Mouse (Mus musculus): ENCODE results near the gene Ccl7. TPM values are rescaled to one million over a fixed set of nuclear protein-coding genes. Genes with fewer than 3 reads are reported as not detected.

Gene Ccl7
- not detected for total RNA-seq (2021)
- long read RNA-seq, experiment 1, partial matches to known transcripts: 0 of 3 reads
- long read RNA-seq, experiment 1, other reads (novel, unspliced or antisense): 0 of 3 reads
- long read RNA-seq, experiment 2: 0 reads

- intact Hi-C loops (cut with DNase I): no loop called here
- DNase-seq: peak; percentile 41 to 42
Measured at GRCm38 (mm10) chr11:82045471-82045870, at the start of gene Ccl7. TSS of gene Ccl7 (plus strand) at chr11:82045712.

DNA sequence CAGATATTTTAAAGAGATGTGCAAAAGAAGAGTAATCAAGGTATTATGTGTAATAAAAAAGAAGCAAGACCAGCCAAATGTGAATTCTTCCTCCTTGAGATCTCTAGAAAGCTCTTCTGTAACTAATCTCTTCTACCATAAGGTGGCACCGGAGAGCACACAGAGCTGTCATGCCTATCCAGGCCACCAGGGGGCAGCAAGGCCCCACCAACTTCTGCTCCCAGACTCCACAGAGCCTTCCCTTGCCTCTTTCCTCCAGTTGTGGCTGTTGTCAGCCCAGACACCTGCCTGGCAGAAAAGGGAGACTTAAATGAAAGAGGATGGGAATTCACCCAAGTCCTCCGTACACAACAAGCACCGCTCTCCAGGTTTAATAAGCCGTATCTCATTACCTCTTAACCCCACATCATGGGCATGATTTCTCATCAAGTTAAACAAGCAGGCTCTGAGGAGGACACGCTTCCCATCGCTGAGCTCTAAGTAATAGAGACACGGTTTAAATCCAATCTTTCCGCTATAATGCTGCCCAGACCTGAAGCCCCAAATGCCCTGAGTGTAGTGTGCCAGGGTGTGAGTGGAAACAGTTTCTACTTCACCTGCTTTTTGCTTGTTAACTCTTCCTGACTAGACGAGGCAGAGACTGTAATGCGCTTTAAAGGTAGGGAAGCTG lies 49.2 kb upstream of the Ccl7 start:
- intact Hi-C loops (cut with DNase I): loop anchor here (1.0 to 2.0 kb wide), 2 partner anchors 52 to 181 kb away; no protein-coding TSS in a partner anchor
- DNase-seq: peak; percentile 26 to 79

- no peak for DNase-seq
- intact Hi-C loops (cut with DNase I): loop anchor here (2.0 kb wide), 1 partner anchor 52 kb away; no protein-coding TSS in a partner anchor
Measured at GRCm38 (mm10) chr11:81997085-81997484, 48.4 kb upstream of the Ccl7 start.

GRCm38 (mm10) chr11:81998646-81999045 lies 46.9 kb upstream of the Ccl7 start:
- no peak for DNase-seq
- intact Hi-C loops (cut with DNase I): no loop called here

GRCm38 (mm10) chr11:81999469-81999868 lies 46.0 kb upstream of the Ccl7 start:
- intact Hi-C loops (cut with DNase I): no loop called here
- DNase-seq: no peak

- no peak for DNase-seq
- intact Hi-C loops (cut with DNase I): no loop called here
Measured at GRCm38 (mm10) chr11:82000581-82000980, 44.9 kb upstream of the Ccl7 start.

- no peak for DNase-seq
- intact Hi-C loops (cut with DNase I): no loop called here
Measured at GRCm38 (mm10) chr11:82004810-82005209, 40.7 kb upstream of the Ccl7 start.

DNA sequence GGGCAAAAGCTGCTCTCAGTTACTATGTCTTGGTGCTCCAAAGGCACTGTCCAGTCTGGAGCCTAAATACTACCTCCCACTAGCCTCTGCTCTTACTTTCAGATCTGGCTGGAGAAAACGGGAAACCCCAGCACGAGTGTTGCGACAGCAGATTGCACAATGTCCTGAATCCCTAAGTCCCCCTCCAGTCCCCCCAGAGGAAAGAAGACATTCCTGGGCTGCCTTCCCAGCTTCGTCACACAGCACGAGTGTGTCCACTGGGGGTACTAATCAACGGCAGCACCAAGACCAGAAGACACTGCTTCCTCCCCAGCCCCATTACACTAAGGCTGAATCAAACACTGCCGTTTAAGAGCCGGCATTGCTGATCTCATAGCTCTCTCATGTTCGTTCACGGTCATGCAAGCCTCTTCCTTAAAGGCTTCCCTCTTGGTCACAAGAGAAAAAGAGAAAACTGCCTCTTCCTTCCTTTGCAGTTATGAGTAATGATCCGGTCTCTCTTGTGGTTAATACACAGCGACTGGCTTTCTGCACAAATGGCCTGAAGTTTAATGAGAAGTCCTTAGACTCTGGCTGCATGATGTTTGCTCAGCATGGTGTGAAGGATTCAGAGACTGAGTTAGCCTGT lies 38.6 kb upstream of the Ccl7 start:
- DNase-seq: peak; percentile 66 to 68
- intact Hi-C loops (cut with DNase I): no loop called here

GRCm38 (mm10) chr11:82010115-82010514 lies 35.4 kb upstream of the Ccl7 start:
- intact Hi-C loops (cut with DNase I): no loop called here
- DNase-seq: no peak

GRCm38 (mm10) chr11:82011411-82012193 lies 33.9 kb upstream of the Ccl7 start:
- no peak for DNase-seq
- intact Hi-C loops (cut with DNase I): no loop called here

DNA sequence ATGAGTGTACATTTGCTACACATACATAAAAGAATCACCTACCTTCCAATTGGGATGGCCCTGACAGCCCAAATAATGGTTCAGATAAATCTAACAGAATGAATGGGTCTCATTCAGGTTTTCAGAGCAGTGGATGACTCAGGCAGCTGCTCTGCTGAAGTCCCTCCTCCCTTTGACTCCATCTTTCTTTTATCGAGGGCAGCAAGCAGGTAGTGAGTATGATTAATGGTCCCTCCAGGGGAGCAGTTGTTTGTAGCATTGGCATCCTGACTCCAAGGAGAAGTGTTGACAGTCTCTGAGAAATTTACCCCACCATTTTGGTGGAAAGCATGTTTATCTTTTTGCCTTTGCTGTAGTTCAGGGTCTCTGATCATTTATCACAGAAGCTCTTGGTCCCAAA lies 31.8 kb upstream of the Ccl7 start:
- no peak for DNase-seq
- intact Hi-C loops (cut with DNase I): no loop called here

- intact Hi-C loops (cut with DNase I): no loop called here
- DNase-seq: no peak
Measured at GRCm38 (mm10) chr11:82015066-82015465, 30.4 kb upstream of the Ccl7 start.

DNA sequence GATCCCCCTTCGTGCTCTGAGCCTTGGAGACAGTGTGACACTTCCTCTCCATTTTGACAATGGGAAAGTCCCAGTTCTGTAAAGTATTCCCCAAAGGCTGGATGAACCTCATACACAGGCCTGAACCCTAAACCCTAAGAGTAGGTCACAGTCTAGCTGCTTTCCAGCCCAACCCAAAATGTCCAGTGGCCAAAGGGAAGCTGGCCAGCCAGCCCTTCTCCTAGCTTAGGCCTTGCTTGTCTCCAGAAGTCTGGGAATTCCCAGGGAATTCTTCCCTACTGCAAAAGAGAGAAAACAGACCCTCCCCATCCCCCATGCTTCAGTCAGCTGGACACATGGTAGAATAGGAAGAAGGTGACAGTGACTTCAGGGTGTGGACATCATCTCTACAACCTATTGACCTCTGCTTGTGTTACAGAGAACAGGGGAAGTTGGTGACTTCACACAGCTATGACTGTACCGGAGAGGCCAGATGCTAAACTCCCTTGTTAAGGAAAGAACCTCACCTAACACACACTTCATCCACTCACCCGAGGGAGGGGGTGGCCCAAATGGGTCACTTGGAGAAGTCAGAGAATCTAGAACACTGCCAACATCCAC lies 29.2 kb upstream of the Ccl7 start:
- intact Hi-C loops (cut with DNase I): no loop called here
- DNase-seq: peak; percentile 41 to 43

GRCm38 (mm10) chr11:82019389-82019788 lies 26.1 kb upstream of the Ccl7 start:
- DNase-seq: no peak
- intact Hi-C loops (cut with DNase I): no loop called here

GRCm38 (mm10) chr11:82019793-82020192 lies 25.7 kb upstream of the Ccl7 start:
- intact Hi-C loops (cut with DNase I): no loop called here

GRCm38 (mm10) chr11:82021406-82021805 lies 24.1 kb upstream of the Ccl7 start:
- intact Hi-C loops (cut with DNase I): no loop called here
- no peak for DNase-seq

More at GRCm38 (mm10) chr11:82019793-82020192, 25.7 kb upstream of the Ccl7 start:
- no peak for DNase-seq

DNA sequence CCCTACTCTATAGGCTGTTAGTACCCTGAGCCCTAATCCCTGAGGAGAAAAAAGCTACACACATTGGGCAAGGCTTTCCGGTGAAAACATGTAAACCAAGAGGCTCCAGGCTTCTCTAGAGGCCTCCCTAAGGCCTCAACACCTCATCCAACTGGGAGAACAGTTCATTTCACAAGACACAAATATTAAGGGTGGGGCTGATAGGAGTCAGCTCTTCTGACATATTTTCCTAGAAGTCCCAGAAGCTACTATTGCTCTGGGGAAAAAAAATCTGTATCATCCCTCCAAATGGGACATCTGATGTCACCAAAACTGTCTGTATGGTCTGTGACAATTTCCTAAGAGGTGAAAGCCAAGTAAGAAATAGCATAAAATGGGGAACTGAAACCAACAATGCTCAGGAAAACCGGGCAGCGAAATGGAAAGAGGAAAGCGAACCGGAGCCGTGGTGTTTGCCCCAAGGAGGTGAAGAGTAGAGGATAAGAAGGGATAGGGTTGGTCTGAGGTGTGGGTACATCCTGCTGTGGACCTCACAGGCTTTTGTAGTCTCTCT lies 22.9 kb upstream of the Ccl7 start:
- no peak for DNase-seq
- intact Hi-C loops (cut with DNase I): no loop called here

DNA sequence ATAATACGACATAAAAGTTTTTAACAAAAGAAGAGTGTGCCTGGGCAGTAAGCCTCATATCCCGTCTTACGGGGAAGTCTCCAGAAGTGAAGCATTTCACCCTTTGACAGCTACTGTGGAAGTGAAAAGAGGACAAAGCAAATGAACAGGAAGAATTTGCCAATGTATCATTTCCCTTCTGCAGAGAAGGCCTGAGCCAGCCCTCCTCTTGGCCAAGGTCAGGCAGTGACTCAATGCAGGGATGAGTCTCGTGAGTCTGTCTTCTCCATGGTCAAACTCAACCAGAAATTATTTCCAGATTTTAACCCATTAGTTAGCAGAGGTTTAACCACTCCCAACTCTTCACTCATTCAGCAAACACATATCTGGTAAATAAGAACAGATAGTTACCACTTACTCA lies 21.7 kb upstream of the Ccl7 start:
- DNase-seq: peak in 1 of 2 experiments; percentile 23
- intact Hi-C loops (cut with DNase I): no loop called here

DNA sequence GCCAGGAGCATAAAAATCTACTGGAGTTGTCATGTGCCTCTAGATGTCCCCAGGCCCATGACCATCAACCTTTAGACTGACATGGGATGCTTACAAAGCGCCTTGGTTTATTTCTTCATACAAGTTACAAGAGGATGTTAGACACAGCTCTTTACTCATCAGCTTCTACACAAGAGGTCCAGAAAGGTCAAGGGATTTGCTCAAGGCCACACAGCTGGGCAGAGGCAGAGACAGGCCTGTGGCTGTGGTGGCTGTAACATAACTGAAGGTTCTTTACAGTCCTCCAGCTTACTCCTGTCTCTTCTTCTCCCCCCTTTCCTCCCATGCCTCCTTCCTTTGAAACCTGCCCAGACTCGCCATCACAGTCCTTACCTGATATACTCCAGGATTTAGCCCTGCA lies 15.3 kb upstream of the Ccl7 start:
- intact Hi-C loops (cut with DNase I): no loop called here
- DNase-seq: no peak

- DNase-seq: no peak
- intact Hi-C loops (cut with DNase I): no loop called here
Measured at GRCm38 (mm10) chr11:82032136-82032535, 13.4 kb upstream of the Ccl7 start.
